Mouse (Mus musculus): ENCODE data around the gene 2300003K06Rik.
"Not testable (repeated sequence)": the region's sequence is repeated elsewhere in the genome, so short reads cannot be mapped to it uniquely, and the experiment has no call there.

The 2300003K06Rik gene

DNA sequence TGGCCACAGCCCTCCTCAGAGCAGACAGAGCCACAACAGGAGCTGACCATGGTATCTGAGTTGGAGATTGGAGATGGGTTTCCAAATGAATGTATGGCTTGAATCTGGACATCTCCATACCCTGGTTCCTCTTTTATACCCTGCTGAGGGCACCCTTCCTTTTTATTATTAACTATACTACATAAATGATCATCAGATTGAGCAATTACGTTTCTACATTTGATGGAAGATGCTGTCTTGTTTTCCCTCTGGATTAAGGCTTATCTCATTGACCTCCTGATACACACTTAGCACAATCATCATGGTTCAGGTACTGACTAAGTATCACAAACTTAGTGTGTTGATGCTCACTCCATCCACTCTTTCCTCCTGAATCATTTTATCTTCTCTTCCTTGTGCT lies at the start of gene 2300003K06Rik:
Gene 2300003K06Rik, minus strand, starts transcription at position 101 of the 400 bp plus-strand sequence.
- no peak for DNase-seq (ENCODE audit: low spot score in 2 of 2)

DNA sequence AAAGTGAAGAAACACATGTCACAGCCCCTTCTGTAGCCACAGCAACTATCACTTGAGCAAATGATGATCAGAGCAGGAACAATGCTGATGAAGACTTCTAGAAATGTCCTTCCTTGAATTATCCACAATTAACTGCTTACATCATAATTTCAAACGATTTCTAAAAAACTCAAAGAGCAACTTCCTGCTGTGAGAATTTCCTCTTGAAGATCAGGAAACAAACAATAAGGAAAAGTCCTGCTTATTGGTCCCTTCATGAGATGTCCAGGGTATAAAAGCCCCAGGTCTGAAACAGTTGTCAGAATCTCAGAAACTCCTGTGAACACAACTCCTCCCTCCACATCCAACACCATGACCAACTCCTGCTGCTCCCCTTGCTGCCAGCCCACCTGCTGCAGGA lies 41.0 kb upstream of the 2300003K06Rik start, which contains the start of gene Gm11567:
Gene Gm11567, plus strand, starts transcription at position 301 of the 400 bp plus-strand sequence.
- DNase-seq (ENCODE audit: low spot score in 2 of 2), result not testable (repeated sequence)

DNA sequence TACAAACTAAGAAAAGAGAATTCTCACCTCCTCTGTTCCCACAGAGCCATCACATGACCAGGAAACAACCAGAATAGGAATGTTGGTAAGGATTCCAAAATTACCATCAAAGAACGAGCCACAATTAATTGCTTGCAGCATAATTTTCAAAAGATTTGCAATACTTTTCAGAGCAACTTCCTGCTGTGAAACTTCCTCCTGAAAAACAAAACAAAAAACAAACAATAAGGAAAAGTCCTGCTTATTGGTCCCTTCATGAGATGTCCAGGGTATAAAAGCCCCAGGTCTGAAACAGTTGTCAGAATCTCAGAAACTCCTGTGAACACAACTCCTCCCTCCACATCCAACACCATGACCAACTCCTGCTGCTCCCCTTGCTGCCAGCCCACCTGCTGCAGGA lies 35.2 kb upstream of the 2300003K06Rik start, which contains the start of gene Krtap9-1:
Gene Krtap9-1, plus strand, starts transcription at position 301 of the 400 bp plus-strand sequence.
- DNase-seq (ENCODE audit: low spot score in 2 of 2), result not testable (repeated sequence)

DNA sequence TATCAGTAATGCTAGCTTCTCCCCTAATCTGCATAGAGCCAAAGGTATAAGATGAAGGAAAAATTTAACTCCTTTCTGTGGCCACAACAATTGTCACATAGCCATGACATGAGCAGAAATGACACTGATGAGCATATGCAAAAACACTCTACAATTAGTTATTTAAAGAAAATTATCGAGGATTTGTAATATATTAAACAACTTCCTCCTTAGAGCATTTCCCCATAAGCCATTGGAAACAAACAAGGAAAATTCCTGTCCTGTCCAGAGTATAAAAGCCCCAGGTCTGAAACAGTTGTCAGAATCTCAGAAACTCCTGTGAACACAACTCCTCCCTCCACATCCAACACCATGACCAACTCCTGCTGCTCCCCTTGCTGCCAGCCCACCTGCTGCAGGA lies 26.3 kb upstream of the 2300003K06Rik start, which contains the start of gene Gm11559:
Gene Gm11559, plus strand, starts transcription at position 301 of the 400 bp plus-strand sequence.
- not testable (repeated sequence) for DNase-seq (ENCODE audit: low spot score in 2 of 2)

DNA sequence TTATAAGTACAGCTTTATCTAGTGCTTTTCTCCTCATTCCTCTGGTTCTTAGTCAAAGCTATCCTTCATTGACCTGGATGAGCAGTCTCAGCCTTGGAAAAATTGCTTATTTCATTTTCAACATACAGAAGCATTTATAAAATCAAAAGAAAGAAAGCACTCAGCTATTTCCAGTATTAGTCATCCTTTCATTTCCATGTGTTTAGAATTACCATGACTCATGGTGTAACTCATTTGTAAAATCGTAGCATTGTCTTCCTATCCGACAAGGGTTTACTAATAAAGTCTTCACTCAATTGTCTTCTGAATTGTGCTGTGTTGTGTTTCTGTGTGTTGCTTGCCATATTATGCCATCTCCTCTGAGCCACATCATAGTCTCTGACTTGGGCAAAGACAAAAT lies 20.9 kb upstream of the 2300003K06Rik start:
- no peak for DNase-seq (ENCODE audit: low spot score in 2 of 2)

DNA sequence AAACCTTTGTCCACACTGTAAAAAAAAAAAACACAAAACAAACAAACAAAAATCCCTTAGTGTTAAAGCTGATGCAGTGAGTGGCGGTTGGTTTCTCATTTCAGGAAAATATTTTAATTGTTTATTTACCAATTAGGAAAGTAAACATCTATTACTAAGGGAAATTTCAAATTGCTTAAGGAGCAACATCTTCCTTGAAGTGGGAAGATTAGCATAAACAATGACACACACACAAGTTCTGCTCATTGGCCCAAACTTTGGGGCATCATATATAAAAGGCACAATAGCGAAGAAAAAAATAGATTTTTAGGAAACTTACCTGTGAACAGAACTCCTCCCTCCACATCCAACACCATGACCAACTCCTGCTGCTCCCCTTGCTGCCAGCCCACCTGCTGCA lies 19.8 kb upstream of the 2300003K06Rik start, which contains the start of gene Gm11568:
Gene Gm11568, plus strand, starts transcription at position 301 of the 400 bp plus-strand sequence.
- no peak for DNase-seq (ENCODE audit: low spot score in 2 of 2)

DNA sequence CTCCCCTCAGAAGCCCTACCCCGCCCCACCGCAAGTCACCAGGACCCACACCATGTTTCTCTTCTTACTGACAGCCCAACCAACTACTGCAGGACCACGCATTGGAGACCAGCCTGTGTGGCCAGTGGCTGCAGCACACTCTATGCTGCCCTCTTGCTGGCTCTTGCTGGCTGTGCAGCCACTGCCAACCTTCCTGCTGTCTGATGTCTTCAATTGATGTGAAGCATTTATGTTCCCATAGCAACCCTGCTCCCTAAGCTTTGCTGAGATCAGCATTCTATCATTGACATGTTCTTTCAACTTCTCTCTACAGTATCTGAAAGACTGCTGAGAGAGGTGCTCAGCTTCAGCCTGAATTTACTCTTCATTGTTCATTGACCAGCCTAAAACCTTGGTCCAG lies 16.3 kb upstream of the 2300003K06Rik start:
- no peak for DNase-seq (ENCODE audit: low spot score in 2 of 2)

DNA sequence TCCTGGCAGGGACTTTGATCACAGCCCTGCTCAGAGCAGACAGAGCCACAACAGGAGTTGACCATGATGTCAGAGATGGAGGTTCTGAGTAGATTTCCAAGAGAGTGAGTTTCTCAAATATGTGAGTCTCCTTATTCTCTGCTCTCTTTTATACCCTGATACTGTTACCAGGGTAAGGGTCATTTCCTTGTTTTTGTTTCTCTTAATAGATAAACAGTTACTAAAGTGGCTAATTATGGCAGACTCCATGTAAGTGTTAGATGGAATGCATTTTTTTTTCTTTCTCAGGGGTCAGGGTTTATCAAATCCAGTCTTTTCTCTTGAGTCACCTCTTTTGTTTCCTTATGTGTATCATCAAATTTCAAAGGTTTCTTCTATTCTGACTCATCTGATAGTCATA lies 13.6 kb upstream of the 2300003K06Rik start, which contains the start of gene Krtap4-16:
Gene Krtap4-16, minus strand, starts transcription at position 101 of the 400 bp plus-strand sequence.
- DNase-seq (ENCODE audit: low spot score in 2 of 2), result no peak

DNA sequence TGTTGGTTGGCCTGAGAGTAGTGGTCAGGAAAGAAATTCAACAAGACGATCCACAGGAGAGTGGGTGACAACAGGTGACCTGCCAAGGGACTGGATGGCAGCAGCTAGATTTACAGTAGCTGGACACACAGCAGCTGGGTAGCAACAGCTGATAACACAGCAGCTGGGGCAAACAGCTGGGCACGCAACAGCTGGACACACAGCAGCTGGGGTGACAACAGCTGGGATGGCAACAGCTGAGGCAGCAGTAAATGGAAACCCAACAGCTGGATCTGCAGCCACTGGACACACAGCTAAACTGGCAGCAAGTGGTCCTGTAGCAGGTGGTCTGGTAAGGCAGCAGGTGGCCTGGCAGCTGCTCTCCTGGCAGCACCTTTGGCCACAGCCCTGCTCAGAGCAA lies 8.9 kb upstream of the 2300003K06Rik start:
- no peak for DNase-seq (ENCODE audit: low spot score in 2 of 2)

DNA sequence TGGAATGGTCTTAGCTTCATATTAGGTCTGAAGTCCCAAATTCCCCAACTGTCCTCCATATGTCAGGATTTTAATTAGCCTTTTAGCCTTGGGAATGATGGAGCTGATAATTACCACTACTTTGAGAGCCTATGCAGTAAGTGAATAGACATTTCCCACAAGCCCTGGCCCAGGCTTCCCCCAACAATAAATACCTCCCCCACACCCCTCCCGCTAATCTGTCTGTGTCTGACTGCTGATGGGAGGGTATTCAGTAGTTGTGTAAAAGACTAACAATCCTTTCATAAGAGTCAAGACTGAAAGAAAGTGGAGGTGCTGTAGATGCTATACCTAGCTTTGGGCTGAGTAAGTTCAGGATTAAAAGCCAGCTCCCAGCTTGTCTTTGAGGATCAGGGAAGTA lies 4.3 kb upstream of the 2300003K06Rik start:
- no peak for DNase-seq (ENCODE audit: low spot score in 2 of 2)

DNA sequence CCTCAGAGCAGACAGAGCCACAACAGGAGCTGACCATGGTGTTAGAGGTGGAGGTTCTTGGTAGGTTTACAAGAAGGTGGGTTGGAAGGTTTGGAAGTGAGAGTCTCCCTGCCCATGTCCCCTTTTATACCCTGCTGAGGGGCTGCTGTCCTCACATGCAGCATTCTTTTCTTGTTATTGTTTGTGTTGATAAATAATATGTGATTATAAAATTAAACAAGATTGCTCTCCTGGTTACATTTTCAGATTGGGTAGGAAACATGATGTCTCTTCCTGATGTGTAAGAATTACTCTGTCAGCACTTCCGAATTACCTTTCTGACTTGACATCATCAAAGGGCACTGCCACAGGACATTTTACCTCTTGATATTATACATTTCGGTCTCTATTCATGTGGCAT lies 22.3 kb downstream of the 2300003K06Rik start, which contains the start of gene Gm11564:
Gene Gm11564, minus strand, starts transcription at position 101 of the 400 bp plus-strand sequence.
- DNase-seq (ENCODE audit: low spot score in 2 of 2), result not testable (repeated sequence)

DNA sequence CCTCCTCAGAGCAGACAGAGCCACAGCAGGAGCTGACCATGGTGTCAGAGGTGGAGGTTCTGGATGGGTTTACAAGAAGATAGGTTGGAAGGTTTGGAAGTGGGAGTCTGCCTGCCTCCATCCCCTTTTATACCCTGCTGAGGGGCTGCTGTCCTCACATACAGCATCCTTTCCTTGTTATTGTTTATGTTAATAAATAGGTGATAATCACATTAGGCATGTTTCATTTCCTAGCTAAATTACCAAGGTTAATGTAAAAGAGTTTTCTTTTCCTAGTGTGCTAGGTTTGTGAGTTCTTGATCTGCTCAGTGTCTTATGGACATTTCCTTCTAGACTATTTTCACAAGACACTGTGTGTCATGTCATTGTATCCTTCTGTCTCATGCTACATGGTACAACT lies 28.1 kb downstream of the 2300003K06Rik start, which contains the start of gene Krtap4-13:
Gene Krtap4-13, minus strand, starts transcription at position 101 of the 400 bp plus-strand sequence.
- DNase-seq (ENCODE audit: low spot score in 2 of 2), result not testable (repeated sequence)

DNA sequence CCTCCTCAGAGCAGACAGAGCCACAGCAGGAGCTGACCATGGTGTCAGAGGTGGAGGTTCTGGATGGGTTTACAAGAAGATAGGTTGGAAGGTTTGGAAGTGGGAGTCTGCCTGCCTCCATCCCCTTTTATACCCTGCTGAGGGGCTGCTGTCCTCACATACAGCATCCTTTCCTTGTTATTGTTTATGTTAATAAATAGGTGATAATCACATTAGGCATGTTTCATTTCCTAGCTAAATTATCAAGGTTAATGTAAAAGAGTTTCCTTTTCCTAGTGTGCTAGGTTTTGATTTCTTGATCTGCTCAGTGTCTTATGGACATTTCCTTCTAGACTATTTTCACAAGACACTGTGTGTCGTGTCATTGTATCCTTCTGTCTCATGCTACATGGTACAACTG lies 33.5 kb downstream of the 2300003K06Rik start, which contains the start of gene Gm11554:
Gene Gm11554, minus strand, starts transcription at position 101 of the 400 bp plus-strand sequence.
- DNase-seq (ENCODE audit: low spot score in 2 of 2), result not testable (repeated sequence)

DNA sequence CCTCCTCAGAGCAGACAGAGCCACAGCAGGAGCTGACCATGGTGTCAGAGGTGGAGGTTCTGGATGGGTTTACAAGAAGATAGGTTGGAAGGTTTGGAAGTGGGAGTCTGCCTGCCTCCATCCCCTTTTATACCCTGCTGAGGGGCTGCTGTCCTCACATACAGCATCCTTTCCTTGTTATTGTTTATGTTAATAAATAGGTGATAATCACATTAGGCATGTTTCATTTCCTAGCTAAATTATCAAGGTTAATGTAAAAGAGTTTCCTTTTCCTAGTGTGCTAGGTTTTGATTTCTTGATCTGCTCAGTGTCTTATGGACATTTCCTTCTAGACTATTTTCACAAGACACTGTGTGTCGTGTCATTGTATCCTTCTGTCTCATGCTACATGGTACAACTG lies 39.0 kb downstream of the 2300003K06Rik start, which contains the start of gene Gm11569:
Gene Gm11569, minus strand, starts transcription at position 101 of the 400 bp plus-strand sequence.
- not testable (repeated sequence) for DNase-seq (ENCODE audit: low spot score in 2 of 2)

DNA sequence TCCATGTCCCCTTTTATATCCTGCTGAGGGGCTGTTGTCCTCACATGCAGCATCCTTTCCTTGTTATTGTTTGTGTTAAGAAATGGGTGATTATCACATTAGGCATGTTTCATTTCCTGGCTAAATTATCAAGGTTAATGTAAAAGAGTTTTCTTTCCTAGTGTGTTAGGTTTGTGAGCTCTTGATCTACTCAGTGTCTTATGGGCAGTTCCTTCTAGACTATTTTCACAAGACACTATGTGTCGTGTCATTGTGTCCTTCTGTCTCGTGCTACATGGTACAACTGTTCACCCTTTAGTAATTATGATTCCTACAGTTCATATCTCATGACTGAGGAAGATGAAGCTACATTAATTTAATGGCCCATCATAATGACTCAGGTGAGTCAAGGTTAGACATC lies 44.5 kb downstream of the 2300003K06Rik start, which contains the start of gene Gm11596:
Gene Gm11596, minus strand, starts transcription at position 101 of the 400 bp plus-strand sequence.
- DNase-seq (ENCODE audit: low spot score in 2 of 2), result no peak

All from urinary bladder, adult 18-20 months (tissue).